Mouse (Mus musculus) embryo, embryonic 9.5 days (tissue): ENCODE results near the gene Prkab1.

Experiments used
- DNase-seq: peaks from one replicate; pipeline ENCODE4 v3.0.0-alpha.2; 2017; ENCODE audit errors: extremely low spot score

Gene Prkab1

DNA sequence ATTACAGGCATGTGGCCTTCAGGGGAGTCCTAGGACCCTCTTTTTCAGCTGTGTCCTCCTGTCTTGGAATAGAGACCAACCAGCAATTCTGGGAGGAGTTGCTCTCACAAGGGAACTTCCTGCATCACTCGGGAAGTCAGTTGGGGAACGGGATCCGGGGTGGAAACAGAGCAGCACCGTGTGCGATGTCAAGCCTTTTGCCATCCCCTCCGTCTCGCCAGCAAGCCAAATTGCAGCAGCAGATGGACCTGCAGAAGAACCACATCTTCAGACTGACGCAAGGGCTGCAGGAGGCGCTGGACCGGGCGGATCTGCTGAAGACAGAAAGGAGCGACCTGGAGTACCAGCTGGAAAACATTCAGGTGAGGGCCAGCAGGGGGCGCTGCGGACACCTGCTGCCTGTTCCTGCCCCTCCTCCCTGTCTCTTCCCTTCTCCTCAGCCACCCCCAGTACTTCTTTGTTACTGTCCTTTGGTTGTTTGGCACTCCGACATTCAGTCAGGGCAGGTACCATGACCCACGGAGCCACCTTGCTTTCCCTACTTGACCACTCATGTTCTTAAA lies 45.1 kb downstream of the Prkab1 start:
- DNase-seq, result peak; percentile 12

GRCm38 (mm10) chr5:115978255-115978654 lies 46.1 kb downstream of the Prkab1 start:
- no peak for DNase-seq

GRCm38 (mm10) chr5:115977757-115978156 lies 46.6 kb downstream of the Prkab1 start:
- peak; percentile 12 for DNase-seq

- no peak for DNase-seq
Measured at GRCm38 (mm10) chr5:115977266-115977665, 47.0 kb downstream of the Prkab1 start.

GRCm38 (mm10) chr5:115976446-115976845 lies 47.9 kb downstream of the Prkab1 start:
- no peak for DNase-seq

DNA sequence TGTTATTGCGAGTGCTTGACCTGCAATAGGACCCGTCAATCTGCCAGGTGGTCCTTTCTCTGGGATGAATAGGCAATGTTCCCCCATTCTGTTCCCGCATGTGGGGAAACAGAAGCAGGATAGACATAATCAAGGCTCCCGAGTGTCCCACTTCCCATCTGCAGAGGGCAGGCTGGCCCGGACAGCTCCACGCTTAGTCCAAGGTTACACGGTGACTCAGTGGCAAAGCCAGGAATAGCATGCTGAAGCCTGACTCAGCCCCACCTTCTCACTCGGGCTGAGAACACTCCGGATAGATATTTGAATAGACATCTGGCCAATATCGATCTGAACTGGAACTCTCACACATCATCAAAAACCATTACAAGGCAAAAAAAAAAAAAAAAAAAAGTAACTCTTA lies 48.6 kb downstream of the Prkab1 start:
- DNase-seq, result no peak

DNA sequence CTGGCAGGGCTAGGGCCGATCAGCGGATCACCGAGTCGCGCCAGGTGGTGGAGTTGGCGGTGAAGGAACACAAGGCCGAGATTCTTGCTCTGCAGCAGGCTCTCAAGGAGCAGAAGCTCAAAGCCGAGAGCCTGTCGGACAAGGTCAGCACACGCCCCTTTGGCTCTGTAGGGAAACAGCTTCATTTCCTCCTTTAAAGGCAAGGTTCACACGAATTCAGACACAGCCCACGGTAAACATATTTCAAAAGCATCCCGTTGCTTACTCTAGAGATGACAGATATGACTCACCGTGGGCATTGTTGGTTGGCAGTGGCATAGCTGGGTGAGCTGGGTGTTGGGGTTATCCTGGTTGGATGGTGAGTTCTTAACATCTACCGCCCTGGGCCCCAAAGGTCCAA lies 53.1 kb downstream of the Prkab1 start:
- DNase-seq, result no peak
